Mouse (Mus musculus): ENCODE results near the gene Nsun7. TPM values are rescaled to one million over a fixed set of nuclear protein-coding genes. Genes with fewer than 3 reads are reported as not detected.
A peak's percentile ranks its signal among the peaks of the same experiment; 100 is the strongest.

The Nsun7 gene
- total and polyA plus RNA-seq, 3 experiments = not detected

DNA sequence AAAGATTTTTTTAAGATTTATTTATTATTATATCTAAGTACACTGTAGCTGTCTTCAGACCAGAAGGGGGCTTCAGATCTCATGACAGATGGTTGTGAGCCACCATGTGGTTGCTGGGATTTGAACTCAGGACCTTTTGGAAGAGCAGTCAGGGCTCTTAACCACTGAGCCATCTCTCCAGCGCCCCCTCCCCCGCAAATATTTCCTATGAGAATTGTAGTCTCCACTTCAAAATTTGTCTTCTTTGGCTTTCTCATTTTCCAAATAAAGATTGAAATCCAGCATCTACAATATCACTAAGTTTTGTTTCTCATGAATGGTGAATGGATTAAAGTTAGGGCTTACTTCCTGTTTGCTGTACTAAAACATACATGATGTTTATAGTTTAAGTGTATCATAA lies 2.8 kb downstream of the Nsun7 start:
- Histone ChIP-seq H3K9me3 (replicated peaks; ENCODE audit: insufficient read depth, low read length) (no peaks in the 10 kb centered on the region), H3K4me3 (ENCODE audit: control insufficient read depth in 1 of 2, insufficient read depth in 1 of 2, low read depth in 2 of 2, low read length in 2 of 2) (no peak overlapping the region), H3K27me3 (ENCODE audit: control insufficient read depth in 1 of 2, insufficient read depth in 2 of 2, low read length in 2 of 2) (no peaks in the 10 kb centered on the region), H3K36me3 (ENCODE audit: control insufficient read depth in 1 of 2, insufficient read depth in 2 of 2, low read length in 2 of 2) (no peaks in the 10 kb centered on the region), H3K4me1 (ENCODE audit: control insufficient read depth in 1 of 2, insufficient read depth in 2 of 2, low read length in 2 of 2) (no peaks in the 10 kb centered on the region), H3K79me2 (ENCODE audit: control insufficient read depth, insufficient read depth, low read length, poor library complexity) (no peaks in the 10 kb centered on the region), H3K9ac (ENCODE audit: control insufficient read depth, low read depth, low read length, poor library complexity, severe bottlenecking) (no peak overlapping the region), H3K27ac (ENCODE audit: control insufficient read depth, low read depth, low read length) (no peak overlapping the region)
- DNase-seq (ENCODE audit: low read depth, low spot score) = no peak
- TF ChIP-seq MYB (IDR thresholded peaks at IDR 0.05; ENCODE audit: low read depth, low read length) (no peak), NRF1 (IDR thresholded peaks at IDR 0.05; ENCODE audit: insufficient read depth, low read depth, low read length, poor library complexity, severe bottlenecking) (no peak), MAZ (IDR thresholded peaks at IDR 0.05; ENCODE audit: low read depth, low read length) (no peak), MYC (IDR thresholded peaks at IDR 0.05; ENCODE audit: low read depth, low read length) (no peak), ZMIZ1 (IDR thresholded peaks at IDR 0.05; ENCODE audit: low read depth, low read length) (no peak), ZKSCAN1 (IDR thresholded peaks at IDR 0.05; ENCODE audit: low read depth, low read length) (no peak), BHLHE40 (IDR thresholded peaks at IDR 0.05; ENCODE audit: borderline replicate concordance, low read depth, low read length) (no peak), RAD21 (IDR thresholded peaks at IDR 0.05; ENCODE audit: low read depth, low read length) (no peak), JUND (IDR thresholded peaks at IDR 0.05; ENCODE audit: low read depth, low read length) (no peak), EP300 (IDR thresholded peaks at IDR 0.05; ENCODE audit: low read depth in 1 of 2, low read length in 2 of 2) (no peak), NELFE (IDR thresholded peaks at IDR 0.05; ENCODE audit: low read depth, low read length) (no peak), TCF12 (IDR thresholded peaks at IDR 0.05; ENCODE audit: low read depth, low read length) (no peak), SMC3 (IDR thresholded peaks at IDR 0.05; ENCODE audit: low read depth, low read length) (no peak), GATA1 (IDR thresholded peaks at IDR 0.05; ENCODE audit: low read depth, low read length) (no peak)

DNA sequence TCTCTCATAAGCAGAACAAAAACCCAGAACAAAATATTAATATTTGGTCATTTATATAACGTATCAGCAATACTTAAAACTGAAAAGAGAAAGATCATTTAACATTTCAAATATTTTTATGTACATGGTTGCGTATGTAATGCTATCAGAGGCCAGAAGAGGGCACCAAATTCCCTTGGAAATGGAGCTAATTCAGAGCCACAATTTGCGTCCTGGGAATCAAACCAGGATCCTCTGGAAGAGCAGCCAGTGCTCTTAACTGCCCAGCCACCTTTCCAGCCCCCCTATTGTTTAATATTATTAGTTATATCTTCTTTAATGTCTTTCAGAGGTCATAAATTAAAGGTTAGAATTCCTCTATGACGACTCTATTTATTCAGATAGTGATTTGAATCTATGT lies 3.7 kb downstream of the Nsun7 start:
- no peak overlapping the region for H3K4me3 ChIP-seq (ENCODE audit: control insufficient read depth in 1 of 2, insufficient read depth in 1 of 2, low read depth in 2 of 2, low read length in 2 of 2)
- H3K27ac ChIP-seq (ENCODE audit: control insufficient read depth, low read depth, low read length) = no peak overlapping the region
- H3K36me3 ChIP-seq (ENCODE audit: control insufficient read depth in 1 of 2, insufficient read depth in 2 of 2, low read length in 2 of 2) = no peaks in the 10 kb centered on the region
- TF ChIP-seq SMC3 (IDR thresholded peaks at IDR 0.05; ENCODE audit: low read depth, low read length) (peak; percentile 41), EP300 (IDR thresholded peaks at IDR 0.05; ENCODE audit: low read depth in 1 of 2, low read length in 2 of 2) (no peak), MXI1 (IDR thresholded peaks at IDR 0.05; ENCODE audit: low read depth, low read length) (no peak), CTCF (IDR thresholded peaks at IDR 0.05 in 2 of 3, conservative IDR thresholded peaks at IDR 0.05 in 1 of 3; ENCODE audit: control insufficient read depth in 1 of 3, insufficient read depth in 1 of 3, low read depth in 2 of 3, low read length in 3 of 3, poor library complexity in 1 of 3, severe bottlenecking in 1 of 3) (peak; percentile 26 to 55 (median 48); a peak in 5 of 6 replicates), RAD21 (IDR thresholded peaks at IDR 0.05; ENCODE audit: low read depth, low read length) (peak; percentile 46)
- H3K9ac ChIP-seq (ENCODE audit: control insufficient read depth, low read depth, low read length, poor library complexity, severe bottlenecking) = no peak overlapping the region
- H3K9me3 ChIP-seq (replicated peaks; ENCODE audit: insufficient read depth, low read length) = no peaks in the 10 kb centered on the region
- no peaks in the 10 kb centered on the region for H3K27me3 ChIP-seq (ENCODE audit: control insufficient read depth in 1 of 2, insufficient read depth in 2 of 2, low read length in 2 of 2)
- DNase-seq (ENCODE audit: low read depth, low spot score) = peak; percentile 26
- H3K79me2 ChIP-seq (ENCODE audit: control insufficient read depth, insufficient read depth, low read length, poor library complexity) = no peaks in the 10 kb centered on the region
- no peaks in the 10 kb centered on the region for H3K4me1 ChIP-seq (ENCODE audit: control insufficient read depth in 1 of 2, insufficient read depth in 2 of 2, low read length in 2 of 2)

Data from MEL (cell line).